Mouse (Mus musculus) inflammation-experienced regulatory T-cells, adult 6 months (primary cell): Measurements from ENCODE around the gene St3gal6. TPM values are rescaled to one million over a fixed set of nuclear protein-coding genes. Genes with fewer than 3 reads are reported as not detected.
"Not testable (repeated sequence)": the region's sequence is repeated elsewhere in the genome, so short reads cannot be mapped to it uniquely, and the experiment has no call there.

Experiments
- ATAC-seq: one replicate; pipeline ENCODE4 v1.8.0; 2017
- polyA plus RNA-seq, 3 experiments: library from polyadenylated mRNA; unstranded; fragments of 100-300 nt; shearing (Covaris generic); gene quantifications; one replicate each; pipeline ENCODE4 v1.2.1; 2017

St3gal6 gene
- polyA plus RNA-seq, 3 experiments from 2014 or later, result 4.0 to 31.5 (median 8.5) TPM

DNA sequence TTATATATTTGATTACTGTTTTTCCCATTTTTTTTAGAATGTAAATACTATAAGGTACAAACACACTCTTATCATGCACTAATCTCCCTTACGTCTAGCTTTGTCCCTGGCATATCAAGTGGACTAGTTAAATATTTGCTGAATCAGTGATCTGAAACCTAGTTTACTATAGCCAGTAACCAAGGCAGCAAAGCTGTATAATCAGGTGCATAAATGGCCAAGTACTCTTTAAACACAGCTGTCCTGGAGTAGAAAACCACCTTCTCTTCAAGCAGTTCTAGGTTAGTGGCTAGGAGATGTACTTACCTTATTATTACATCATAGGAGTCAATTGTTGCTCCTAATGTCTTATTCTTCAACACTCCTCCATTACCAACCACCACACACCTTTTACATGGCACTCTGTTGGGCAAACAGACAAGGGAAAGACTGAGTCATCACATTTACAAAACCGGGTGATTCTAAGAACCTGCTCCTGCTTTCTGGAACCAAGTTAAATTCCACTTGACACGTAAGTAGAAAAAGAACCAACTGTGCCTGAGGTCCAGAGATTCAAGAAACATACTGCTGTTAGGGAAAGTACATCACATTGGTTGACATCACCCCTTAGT is 48.4 kb downstream of the St3gal6 start:
- no peak for ATAC-seq

DNA sequence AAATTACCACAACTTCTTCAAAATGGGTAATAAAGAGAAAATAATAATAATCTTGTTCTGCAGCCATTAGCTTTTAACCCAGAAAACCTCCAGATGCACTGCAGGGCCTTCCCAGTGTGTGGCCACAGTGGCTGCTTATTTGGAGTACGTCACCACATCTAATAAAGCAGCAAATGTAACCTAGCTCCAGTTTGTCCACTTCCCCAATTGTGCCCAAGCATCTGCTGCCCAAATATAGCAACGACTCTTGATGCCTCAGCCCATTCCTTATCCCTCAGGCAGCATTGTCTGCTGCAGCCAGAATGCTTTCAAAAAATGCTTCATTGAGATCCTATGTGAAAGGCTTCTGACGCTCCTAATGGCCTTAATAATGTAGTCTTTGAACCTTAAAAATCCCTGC is 49.2 kb downstream of the St3gal6 start:
- ATAC-seq, result no peak

DNA sequence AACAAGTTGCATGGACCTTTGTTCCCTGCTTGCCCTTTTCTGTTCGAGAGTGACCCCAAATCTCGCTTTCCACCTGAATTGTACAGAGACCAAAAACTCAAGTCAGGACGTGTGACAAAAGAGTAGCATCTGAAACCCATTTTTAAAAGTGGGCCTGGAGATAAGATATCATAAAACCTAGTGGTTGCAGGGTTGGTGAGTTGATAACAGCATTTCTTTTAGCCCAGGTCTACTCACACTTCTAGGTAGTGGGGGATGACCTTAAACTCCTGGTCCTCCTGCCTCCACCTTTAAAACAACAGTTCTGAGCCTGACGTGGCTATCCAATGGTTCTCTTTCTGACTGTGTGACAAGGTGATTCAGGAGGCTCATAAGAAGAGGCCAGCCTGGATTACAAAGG is 53.2 kb downstream of the St3gal6 start:
- no peak for ATAC-seq

DNA sequence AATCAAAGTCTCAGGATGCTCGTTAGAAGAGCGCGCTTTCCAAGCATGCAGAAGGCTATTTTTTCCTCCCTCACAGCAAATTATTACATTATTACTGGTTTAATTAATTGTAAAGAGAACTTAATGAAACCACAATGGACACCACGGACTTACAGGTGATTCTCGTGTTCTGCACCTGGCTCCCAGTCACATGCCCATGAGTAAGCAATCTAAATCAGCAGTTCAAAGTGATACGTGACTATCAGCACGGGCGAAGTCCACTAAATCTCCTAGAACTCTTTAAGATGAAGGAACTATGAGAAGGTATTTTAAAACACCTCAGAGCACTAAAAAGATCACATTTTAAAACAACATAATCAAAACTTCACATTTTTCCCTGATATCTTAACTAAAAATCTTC is 54.0 kb downstream of the St3gal6 start:
- no peak for ATAC-seq

GRCm38 (mm10) chr16:58465412-58465811 is 58.6 kb downstream of the St3gal6 start:
- no peak for ATAC-seq

- ATAC-seq, result no peak
Measured at GRCm38 (mm10) chr16:58464051-58464450, 60.0 kb downstream of the St3gal6 start.

DNA sequence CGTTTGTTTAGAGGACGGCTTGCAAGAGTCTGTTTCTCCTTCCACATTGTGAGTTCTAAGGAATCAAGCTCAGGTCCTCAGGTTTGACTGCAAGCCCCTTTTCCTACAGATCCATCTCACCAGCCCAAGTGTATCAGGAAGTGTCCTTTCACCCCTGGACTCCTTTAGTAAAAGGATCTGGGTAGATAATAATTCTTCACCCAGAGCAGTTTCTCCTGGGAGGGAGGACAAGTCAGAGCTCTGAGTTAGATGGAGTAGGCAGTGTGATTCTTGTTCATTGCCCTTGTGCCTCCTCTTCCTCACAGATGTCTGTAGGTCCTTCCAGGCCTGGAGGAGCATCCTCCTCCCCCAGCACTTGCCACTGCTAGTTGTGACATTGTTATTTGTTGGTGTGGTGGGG is 61.5 kb downstream of the St3gal6 start:
- ATAC-seq, result no peak

- ATAC-seq, result peak; percentile 56
Measured at GRCm38 (mm10) chr16:58461856-58462518, 62.1 kb downstream of the St3gal6 start.

DNA sequence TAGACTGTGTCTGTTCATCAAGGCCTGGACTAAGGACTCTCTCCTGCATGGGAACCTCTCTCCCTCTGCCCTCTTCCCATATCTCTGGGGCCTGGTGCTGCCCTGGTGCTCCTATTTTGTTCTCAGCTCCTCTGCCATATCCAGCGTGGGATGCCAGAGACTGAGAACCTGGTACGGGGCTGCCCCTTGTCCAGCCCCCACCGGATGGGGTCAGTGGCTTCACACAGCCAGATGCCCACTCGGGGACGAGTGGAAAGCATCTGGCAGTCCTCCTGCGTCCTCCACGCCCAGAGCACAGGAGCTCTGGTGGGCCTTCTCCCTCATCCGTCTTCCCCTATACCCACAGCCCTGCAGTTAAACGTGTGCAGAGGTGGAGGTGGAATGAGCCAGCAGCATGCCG is 63.7 kb downstream of the St3gal6 start:
- ATAC-seq, result no peak

- ATAC-seq, result not testable (repeated sequence)
Measured at GRCm38 (mm10) chr16:58459966-58460365, 64.1 kb downstream of the St3gal6 start.

DNA sequence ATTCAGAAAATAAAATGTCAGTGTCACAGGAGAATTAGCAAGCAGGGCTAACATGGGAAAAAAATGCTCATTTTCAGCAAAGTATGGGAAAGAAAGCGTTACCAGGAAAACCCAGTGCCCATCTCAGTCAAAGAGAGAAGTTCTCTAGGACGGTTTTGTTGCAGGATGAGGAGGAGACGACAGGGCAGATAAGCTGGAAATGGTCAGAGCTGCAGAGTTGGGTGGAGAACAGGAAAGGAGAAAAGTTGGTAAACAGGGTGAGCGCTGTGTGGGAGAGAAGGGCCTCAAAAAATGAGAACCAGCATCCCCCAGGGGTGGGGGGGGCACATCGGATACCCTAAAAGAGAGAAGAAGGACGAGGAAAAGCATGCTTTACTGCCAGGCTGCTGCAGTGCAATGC is 67.1 kb downstream of the St3gal6 start:
- ATAC-seq, result no peak

GRCm38 (mm10) chr16:58456445-58456844 is 67.6 kb downstream of the St3gal6 start:
- no peak for ATAC-seq

DNA sequence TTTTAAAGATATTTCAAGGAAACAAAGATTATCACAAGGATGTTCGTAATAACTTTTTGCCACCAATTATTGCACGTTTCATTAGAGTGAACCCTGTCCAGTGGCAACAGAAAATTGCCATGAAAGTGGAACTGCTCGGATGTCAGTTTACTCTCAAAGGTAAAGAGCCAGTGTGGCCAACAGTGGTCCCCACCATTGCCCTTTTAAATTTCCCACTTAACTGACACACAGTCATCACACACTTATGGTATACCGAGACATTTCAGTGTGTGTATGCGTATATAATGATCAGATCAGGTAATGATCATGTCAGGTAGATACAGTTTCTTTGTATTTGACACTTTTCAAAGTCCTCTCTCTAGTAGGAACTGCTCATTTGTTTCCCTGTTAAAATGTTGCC is 68.9 kb downstream of the St3gal6 start:
- ATAC-seq, result no peak

DNA sequence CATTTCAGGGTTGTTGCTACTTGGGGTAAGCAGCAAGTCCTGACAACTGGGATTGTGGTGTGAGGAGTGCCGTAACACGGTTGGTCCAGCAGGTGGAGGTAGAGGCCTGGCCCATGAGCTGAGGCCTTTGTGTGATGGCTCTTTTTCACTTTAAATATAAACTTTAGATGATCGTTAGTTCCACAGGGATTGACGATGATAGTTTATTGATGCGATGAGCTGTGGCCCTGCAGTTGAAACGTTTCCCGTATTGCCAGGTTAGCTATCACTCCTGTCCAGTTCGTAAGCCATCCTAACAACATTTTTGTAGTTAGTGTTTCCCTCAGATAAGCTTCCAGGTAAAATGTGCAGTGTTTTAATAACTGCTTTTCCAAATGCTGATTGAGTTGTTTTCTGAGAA is 69.4 kb downstream of the St3gal6 start:
- ATAC-seq, result peak; percentile 93

DNA sequence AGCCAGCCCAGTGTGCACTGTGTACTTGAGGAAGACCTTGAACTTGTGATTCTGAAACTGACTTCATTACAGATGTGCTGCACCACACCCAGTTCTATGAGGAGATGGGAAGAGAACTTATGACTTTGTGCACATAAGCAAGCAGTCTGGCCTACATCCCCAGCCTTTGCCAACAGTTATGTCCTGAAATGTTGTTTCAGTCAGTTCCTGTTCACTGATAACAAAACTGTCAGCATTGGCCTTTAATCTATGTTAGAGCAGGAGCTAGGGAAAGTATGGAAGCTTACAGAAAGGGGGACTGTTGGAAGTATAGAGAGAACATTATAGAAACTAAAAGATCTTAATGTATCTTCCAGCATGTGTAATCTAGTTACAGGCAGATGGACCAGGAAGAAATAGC is 70.2 kb downstream of the St3gal6 start:
- ATAC-seq, result no peak

DNA sequence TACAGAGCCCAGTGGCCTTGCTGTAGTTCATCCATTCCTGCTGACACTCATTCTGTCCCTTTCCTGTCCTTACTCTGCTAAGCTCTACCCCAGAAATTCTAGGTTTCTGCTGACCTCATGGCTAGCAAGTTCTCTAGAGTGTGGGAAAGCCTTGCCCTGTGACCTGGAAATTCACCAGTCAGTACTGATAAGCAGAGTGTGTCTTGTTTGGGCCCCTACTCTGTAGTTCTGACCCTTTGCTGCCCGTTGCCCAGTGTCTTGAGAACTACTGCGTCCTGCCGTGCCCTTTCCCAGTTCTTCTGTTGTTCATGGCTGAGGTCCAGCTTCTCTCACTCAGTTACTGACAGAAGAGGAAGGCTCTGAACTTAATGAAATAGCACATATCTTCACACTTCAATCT is 70.9 kb downstream of the St3gal6 start:
- no peak for ATAC-seq

- ATAC-seq, result no peak
Measured at GRCm38 (mm10) chr16:58451647-58452046, 72.4 kb downstream of the St3gal6 start.

DNA sequence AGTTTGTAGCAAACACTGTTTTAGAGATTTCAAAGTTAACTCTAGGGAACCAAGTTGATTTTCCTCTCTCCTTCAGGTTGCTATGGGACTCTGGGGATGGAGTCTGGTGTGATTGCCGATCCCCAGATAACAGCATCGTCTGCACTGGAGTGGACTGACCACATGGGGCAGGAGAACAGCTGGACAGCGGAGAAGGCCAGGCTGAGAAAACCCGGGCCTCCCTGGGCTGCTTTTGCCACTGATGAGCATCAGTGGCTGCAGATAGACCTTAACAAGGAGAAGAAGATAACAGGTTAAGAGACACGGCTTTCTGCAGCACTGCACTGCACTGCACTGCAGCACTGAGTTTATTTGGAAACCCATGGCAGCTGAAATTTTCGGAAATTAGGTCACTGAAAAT is 73.4 kb downstream of the St3gal6 start:
- no peak for ATAC-seq

DNA sequence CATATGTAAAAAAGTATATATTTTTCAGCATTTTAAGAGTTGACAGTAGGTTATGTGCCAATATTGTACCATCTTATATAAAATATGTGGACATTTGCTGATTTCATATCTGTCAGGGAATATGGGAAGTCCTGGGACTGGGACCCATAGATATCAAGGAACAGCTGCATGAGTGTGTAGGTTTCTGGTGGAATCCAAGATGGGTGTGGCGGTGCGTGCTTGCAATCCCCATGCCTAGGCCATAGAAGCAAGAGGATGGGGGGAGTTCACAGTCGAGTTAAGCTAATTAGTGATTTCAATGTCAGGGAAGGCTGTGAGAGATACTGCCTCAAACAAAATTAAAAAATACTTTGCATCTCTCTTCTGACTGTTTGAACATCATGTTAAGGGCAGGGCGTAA is 75.0 kb downstream of the St3gal6 start:
- ATAC-seq, result no peak

- ATAC-seq, result no peak
Measured at GRCm38 (mm10) chr16:58446281-58447259, 77.5 kb downstream of the St3gal6 start.

- ATAC-seq, result peak; percentile 50
Measured at GRCm38 (mm10) chr16:58444735-58445134, 79.3 kb downstream of the St3gal6 start.

GRCm38 (mm10) chr16:58432384-58432783 is 91.7 kb downstream of the St3gal6 start:
- no peak for ATAC-seq

GRCm38 (mm10) chr16:58430246-58430645 is 93.8 kb downstream of the St3gal6 start:
- ATAC-seq, result no peak
